Mouse (Mus musculus) naive thymus-derived CD4-positive, alpha-beta T cell, adult 2 months (primary cell): Measurements from ENCODE around the gene Pld5.
"Not testable (repeated sequence)": the region's sequence is repeated elsewhere in the genome, so short reads cannot be mapped to it uniquely, and the experiment has no call there.

Experiments used
- DNase-seq: peaks from one replicate; pipeline ENCODE4 v3.0.0-alpha.2; 2011; ENCODE audit warnings: low read depth

The Pld5 gene

DNA sequence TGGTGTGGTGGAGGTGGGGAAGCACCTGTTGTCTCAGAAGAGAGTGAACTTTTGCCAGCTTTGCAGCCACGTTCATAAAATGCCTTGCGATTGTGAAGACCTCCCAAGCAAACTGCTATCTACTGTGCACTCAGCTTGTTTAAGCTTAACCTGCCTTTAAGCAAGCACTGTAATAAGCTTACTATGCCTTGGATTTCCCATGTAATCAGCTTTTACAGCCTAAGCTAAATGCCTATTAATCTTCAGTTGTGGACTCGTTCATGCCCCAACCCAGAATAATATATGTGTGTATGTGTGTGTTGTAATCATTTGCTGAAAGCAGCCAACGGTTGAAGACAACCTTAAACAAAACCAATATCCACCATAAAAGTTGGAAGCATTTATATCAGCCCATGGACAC lies 232.1 kb downstream of the Pld5 start:
- DNase-seq: no peak

DNA sequence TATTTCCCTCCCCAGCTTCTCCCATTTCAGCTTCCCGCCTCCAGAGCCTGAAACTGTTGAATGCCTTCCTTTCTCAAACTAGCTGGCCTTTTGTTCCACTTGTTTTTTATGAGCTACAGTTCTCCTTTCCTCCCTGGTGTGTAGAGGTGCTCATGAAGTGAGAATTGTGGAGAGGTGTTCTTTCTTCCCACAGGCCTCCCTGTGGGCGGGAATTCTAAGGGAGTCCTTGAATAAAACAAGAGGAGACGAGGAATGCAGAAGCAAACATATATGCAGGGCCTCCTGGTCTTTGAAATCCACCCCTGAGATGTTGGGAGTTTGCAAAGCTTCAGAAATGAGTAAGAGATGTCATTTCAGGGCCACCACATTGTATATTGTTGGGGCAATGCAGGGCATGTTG lies 235.2 kb downstream of the Pld5 start:
- DNase-seq: no peak

DNA sequence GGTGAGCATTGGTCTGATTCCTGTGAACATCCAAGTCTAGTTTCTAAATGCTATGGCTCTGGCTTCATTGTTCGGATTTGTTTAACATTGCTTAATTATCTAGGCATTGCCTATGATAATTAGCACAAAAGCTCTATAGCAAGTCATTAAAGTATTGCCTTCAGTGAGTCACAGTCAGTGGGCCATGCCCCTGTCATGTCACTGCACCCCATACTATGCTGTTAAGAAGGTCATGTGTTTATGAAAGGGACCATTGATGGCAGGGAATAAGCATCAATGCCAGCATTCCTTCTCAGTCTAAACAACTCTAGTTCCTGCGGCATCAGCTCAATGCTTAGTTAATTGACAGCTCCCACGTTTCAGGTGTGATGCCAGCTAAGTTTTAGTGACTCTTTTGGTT lies 239.1 kb downstream of the Pld5 start:
- DNase-seq: no peak

DNA sequence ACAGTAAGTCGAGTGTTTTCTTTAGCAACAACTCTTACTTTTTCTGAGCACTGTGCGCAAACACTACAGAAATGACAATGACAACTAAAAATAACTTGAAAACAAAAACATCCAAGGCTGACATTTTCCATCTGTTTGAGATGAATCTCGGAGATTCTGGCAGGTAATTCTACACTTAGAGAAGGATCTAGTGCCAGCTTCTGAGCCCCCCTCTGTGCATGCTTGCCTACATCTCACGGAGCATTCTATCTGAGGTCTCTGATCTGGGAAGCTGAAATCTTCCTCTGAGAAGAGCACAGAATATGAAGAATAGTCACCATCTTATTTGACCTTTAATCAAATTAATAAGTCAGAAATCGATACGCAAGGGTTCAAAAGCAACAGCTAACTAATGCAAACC lies 240.4 kb downstream of the Pld5 start:
- no peak for DNase-seq

DNA sequence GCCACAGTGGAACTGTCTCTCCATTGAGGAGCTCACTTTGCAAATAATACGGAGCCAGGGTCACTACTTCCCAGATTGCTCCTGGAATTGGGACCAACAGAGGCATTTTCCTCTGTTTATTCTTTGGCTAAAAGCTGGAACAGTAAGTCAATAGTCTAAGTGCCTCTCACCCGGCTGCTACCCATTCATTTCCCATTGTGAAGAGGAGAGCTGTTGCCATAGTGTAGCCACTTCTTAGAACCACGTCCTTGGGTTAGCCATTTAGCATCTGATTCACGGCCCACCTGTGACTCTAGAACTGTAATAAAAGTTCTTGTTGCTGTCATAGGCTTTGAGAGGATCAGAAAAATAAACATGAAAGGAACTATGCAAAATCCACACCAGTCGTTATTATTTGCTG lies 241.4 kb downstream of the Pld5 start:
- DNase-seq: no peak

DNA sequence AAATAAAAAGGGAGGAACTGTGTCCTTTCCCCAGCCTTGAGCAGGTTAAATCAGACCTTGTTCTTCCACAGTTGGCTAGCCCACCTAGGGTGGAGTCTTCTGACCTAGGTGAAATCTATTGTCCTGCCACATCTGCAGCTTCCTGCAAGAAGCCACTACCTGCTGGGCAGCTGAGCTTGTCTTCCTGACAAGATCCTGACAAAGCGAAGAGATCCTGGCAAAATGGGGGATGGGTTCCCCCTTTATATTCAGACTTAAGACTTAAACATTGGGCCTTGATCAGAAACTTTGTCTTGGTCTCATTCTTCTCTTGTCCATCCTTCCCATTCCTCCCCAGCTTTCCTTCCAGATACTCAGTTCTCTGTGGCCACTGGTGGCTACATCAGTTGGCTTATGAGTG lies 246.0 kb downstream of the Pld5 start:
- DNase-seq: no peak

DNA sequence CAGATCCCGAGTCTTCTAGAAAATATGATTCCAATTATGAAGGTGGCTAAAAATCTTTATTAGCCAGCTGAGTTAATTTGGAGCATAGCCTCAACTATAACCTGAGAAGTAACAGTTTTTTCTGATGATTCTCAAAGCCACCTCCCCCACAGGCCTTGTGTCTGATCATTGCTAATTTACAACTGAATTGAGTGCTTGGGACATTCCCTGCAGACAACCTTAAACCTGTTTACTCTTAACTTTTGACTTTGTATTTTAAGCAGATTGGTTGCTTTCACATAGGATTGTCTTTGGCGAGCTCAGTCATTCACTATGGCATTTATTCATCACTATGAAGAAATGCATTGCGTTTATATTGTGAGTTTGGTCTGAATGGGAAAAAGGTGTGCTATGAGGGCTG lies 246.7 kb downstream of the Pld5 start:
- DNase-seq: no peak

DNA sequence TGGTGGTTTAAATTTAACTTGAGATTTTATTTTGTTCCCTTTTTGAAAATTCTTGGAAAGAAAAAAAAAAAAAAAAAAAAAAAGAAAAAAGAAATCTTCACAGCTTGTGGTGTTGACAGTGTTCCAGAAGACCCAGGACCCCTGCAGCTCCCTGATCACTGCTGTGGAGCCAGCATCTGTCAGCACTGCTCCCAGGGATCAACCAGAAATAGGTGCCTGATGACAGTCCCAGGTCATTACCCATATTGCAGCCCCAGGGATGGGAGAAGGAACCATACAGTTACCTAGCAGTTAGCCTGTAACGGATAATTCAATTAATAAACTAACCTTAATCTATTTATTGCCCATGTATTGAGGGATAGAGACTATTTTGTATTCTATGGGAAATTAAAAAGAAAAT lies 250.6 kb downstream of the Pld5 start:
- no peak for DNase-seq

DNA sequence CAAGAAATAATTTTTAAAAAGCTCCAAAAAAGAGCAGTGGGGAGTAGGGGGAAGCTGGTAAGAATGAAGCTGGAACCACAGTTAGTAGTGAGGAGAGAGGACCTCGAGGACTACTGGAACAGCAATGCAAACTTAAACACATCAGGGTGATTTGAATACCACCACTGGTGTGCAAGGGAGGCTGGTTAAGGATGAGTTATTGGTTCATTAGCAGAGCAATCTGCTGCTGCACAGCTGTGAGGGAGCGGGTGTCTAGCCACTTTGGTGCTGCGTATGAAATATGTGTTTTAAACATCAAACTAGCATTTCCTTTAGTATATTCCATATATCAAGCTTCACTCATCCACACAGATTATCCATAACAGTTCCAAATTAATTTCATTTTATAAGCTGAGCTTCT lies 256.6 kb downstream of the Pld5 start:
- no peak for DNase-seq

DNA sequence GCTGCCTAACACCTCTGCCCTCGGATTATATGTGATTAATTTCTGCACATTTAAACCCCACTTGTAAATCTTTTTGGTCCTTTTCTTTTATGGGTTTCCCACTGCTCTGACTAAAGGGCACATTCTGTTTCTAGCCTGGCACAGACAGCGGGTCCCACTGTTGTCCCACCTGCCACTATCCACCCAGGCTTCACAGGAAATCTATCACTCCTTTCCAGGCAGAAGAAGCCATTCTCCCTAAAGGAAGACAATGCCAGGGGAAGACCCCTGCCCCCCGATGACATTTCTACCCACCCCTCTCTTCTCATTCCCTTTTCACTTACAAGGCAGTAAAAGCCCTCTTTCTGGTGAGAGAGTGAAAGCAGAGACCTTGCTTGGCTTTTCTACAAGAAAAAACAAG lies 259.0 kb downstream of the Pld5 start:
- no peak for DNase-seq

DNA sequence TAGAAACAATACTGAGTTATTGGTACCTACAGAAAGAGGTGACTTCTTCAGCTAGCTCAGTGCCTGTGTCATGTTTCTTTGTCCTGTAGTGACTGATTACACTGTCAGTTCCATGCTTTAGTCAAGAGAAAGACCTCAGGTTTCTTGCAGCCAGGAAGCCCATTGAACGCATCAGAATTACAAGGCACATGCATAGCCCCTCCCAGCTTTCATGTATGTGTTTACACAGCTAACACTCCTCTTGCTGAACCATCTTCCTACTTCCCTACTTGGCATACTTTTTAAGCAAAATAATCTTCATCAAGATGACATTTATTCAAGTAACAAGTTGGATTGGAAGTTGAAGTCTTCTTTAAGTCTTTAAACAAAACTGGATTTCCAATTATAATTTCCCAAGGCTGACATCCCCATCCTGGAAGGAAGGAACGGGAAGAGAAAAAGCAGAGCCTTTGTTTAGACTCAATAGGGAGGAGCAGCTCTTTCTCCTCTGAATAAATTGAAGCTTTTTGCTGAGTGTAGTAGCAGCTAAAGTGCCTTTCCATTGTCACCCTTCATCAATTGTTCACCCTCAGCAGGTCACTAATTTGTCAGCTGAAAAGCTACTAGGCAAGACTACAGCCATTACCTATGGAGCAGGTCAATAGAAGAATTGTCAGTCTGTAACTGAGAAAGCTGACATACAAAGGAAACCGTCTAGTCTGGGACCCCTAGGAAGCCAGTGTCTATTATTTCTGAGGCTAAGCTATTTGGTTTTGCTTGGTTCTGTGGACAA lies 261.4 kb downstream of the Pld5 start:
- DNase-seq: no peak

DNA sequence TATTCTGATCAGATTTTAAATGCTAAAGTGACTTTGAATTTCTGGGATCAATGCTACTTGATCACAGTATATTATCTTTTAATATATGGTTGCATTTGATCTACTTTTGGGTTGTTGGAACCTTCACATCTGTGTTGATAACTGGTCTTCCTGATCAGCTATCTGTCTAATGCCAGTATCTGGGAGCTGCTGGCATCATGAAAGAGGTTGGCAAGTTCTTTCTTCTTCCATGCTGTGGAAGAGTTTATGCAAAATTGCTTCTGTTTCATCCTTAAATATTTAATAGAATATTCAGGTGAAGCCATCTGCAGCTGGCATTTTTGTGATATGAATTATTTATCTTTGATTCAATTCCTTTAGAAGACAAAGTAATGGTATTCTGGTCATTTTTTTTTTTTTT lies 263.6 kb downstream of the Pld5 start:
- no peak for DNase-seq

DNA sequence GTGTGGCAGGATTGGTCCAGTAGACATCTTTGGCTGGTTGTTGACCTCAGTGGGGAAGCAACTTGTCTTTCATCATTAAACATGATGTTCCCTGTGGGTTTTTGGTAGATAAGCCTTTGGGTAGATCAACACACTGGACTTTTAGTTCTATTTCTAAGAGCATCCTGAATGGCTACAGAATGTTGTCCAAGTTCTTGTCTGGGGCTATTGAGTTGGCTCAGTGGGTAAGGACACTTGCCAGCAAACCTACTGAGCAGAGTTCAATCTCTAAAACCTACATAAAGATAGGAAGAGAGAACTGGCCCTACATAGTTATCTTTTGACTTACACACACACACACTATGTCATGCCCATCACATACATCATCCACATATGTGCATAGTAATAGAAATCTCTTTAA lies 264.0 kb downstream of the Pld5 start:
- DNase-seq: no peak

DNA sequence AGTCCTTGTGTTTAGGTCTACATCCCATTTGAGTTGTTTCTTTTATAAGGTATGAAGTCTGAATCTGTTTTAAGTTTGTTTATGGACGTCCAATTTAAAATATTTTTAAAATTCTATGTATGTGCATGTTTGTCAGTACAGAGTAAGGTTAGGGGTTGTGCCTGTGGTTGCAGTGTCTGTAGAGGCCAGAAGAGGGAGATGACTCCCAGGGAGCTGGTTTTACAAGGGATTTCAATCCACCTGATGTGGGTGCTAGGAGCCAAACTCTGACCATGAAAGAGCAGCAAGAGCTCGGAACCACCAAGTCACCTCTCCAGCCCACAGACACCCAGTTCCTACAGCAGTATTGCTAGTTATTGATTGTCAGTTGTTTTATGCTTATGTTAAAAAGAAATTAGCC lies 266.7 kb downstream of the Pld5 start:
- DNase-seq: no peak

DNA sequence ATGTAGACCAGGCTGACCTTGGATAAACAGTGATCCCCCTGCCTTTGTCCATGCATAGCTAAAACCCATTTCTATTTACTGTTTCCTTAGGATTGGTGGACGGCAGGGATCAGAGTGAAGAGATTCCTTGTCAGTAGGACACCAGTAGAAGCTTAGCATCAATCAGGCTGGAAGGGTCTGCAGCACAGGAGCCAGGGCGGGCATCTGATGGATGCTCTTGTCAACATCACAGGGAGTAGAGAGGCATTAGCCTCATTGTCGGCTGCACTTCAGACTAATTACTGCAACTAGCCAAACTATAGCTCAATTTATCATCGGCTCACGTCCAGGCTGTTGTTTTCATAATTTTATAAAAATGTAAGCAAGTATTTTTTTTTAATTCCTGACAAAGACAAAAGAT lies 274.5 kb downstream of the Pld5 start:
- no peak for DNase-seq

DNA sequence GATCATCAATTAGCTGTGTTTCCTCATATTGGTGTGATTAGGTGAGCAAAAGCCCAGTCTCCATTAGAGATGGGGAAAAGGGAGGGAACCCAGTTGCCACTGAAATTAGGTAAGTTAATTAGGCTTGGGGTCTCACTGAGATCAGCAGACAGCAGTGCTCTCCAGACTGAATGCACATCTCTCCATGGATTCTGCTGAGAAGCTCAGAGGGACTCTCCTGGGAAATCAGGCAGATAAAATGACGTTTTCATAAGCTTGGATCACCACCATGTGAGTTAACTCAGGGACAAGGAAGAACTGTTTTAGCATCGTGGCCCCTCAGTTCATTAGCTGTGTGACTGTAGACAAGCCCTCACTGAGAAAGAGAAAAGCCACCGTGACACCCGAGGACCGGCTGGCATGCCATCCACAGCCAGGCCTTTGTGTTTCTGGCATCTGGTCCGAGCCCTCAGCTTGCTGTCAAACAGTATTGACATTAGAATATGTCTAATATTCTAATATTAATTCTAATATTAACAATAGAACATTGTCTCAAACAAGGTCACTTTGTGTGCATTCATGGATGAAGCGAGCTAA lies 277.9 kb downstream of the Pld5 start:
- DNase-seq: no peak

DNA sequence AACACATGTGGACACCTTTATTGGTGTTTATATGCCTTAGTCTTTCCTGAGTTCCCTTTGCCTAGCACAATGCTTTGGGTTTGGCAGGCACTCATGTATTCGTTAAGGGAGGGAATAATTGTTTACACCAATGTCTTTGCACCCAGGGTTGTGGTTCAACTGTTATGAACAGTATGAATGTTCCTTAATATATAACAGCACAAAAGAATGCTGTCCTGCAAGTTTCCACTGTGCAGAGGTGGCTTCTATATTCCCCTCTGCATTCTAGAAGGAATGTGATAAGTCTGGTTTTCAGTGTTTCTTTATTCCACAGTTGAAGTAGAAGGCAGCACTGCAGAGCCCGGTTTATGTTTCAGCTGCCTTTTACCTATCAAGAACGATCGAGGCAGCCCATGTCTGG lies 286.2 kb downstream of the Pld5 start:
- DNase-seq: no peak

DNA sequence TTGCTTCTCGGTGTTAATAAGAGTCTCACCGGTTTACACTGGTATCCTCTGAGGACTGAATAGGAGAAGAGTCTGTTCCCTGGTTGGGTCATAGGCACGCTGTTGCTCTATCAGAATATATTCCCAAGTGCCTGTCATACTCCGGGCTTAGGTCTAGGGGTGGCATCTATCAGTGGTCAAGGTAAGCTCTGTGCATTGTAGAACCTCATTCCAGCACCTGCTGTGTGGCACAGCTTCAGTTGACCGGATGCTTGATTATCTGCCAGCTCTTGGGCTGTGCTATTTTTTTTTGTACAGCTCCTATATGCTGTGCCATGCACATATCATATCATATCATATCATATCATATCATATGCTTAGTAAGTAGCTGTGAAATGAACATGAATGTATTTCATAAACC lies 286.7 kb downstream of the Pld5 start:
- no peak for DNase-seq

DNA sequence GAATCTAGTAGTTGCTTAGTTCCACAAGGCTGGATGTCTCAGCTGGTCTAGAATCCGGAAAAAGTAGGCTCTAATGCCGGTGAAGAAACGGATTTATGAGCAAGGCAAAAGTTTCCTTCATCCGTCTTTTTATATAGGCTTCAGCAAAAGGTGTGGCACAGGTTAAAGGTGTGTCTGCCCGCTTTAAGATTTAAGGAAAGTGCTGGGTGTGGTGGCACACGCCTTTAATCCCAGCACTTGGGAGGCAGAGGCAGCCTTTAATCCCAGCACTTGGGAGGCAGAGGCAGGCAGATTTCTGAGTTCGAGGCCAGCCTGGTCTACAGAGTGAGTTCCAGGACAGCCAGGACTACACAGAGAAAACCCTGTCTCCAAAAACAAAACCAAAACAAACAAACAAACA lies 296.1 kb downstream of the Pld5 start, which contains the start of gene Rbm8a2:
Gene Rbm8a2 (minus strand): TSS at position 101 of the 400 bp plus-strand sequence.
- not testable (repeated sequence) for DNase-seq

DNA sequence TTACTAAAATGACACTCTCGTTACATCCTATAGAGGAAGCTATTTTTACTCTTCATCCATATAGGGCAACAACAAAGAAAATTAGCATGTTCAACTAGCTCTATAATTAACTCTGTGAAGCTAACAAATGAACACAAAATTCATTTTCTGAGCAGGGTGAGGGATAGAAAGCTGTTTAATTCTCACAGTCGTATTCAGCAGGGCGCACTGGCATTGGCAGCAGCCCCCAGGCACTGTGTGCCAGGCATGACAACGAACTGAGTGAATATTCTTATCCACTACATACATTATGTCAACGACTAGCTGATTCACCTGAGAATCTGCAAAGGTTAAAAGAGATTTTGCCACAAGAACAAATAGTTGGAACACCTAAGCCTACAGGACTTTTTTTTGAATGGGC lies 304.4 kb downstream of the Pld5 start:
- DNase-seq: no peak

DNA sequence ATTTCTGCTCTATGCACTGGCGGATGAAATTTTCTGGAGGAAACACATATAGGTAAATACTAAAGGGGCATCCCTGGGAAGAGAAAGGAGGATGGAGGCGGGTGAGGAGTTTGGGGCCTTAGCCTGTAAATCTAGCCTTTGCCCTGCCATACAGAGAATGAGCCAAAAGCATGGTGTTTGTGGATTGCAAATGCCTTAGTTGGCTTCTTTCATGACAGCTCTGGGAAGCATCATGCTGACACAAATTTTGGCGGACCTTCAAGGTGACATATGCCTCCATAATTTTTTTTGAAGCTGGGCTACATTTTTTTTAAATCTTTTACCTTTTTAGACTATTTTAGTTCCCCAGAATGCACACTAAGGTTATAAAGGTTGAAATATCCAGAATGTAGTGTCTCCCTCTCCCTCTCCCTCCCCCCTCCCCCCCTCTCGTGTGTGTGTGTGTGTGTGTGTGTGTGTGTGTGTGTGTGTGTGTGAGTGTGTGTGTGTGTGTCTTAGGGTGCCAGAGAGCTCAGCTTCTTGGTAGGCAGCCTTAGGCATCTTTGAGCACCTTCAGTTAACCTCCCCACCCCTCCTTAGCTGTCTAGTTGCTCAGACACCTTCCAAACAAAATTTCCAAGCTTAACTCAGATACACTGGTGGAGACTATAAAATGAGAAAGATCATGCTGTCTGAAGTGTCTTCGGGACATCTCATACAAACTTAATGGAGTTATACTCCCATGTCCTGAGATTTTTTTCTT lies 307.9 kb downstream of the Pld5 start:
- no peak for DNase-seq

DNA sequence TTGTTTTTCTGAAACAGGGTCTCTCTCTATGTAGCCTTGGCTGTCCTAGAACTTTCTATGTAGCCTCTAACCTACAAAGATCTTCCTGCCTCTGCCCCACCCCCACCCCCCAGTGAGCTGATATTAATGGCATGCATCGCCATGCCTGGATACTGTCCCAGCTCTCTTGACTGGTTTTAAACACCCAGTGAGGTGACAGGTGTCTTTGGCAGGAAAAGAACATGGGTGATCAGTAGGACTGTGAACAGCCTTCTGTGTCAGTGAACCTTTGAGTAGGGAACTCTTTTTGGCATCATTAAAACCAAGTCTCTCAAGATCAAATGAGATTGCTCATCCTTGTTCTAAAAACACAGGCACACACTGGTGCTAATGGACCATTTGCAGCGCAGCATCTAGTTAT lies 313.3 kb downstream of the Pld5 start:
- DNase-seq: no peak

DNA sequence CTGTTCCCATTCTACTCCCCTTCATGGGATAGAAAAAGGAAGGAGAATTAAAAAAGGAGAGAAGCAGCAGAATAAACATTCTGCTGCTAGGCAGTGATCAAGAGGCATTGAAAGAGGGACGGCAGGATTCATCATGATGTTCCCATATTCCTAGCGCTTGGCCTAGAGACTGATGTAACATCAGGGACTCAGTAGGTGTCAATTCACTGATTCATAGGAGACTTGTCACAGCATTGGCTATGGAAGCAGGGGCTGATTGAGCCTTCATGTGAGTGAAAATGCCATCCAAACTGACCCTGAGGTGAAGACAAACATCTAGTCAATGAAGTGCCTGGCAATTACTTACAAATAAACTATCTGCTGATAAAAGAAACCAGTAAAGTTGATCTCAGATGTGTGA lies 324.3 kb downstream of the Pld5 start:
- DNase-seq: no peak
